Mouse (Mus musculus): ENCODE measurements at regions not wholly inside any gene's neighbourhood (a gene's known extent, or its start where the extent isn't known, plus 50 kb on each side); places are given as distances from the start of the nearest gene placed in this dataset.

DNA sequence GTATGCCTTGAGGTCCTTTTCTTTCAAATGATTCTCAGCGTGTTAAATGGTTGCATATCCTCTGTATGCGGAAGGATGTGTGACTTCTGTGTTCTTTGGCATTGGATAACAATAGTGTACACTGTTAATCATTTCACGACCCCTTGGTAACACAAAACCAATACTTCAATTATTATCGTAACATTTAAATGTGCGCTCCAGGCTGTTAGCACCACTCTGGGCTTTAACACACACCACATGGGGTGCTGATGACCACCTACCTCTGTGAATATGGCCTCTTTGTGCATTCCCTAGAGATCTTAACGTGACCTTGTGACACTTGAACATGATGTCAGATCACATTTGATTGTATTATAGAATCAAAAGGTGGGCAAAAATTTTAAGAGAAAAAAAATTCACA lies 80.2 kb upstream of the Csnka2ip start:
- intact Hi-C loops (cut with DNase I): no loop called here
- DNase-seq (ENCODE audit: low spot score in 2 of 2): no peak

DNA sequence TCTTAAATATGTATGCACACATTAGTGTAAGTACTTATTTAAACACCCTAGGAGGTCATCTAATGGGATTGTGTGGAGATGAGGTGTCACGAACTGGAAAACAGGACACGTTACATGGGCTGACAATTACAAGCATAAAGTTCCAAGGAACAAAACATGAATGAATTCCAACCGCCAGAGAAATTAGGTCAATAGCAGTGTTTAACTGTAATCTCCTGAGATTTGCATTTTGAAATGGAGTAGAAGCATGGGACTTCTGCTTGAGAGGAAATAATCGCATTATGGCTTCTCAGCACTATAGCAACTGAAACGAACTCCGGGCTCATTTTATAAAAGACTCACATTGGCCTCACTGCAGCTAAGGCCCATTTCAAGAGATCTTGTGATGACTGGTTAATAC lies 79.7 kb upstream of the Csnka2ip start:
- intact Hi-C loops (cut with DNase I): no loop called here
- no peak for DNase-seq (ENCODE audit: low spot score in 2 of 2)

DNA sequence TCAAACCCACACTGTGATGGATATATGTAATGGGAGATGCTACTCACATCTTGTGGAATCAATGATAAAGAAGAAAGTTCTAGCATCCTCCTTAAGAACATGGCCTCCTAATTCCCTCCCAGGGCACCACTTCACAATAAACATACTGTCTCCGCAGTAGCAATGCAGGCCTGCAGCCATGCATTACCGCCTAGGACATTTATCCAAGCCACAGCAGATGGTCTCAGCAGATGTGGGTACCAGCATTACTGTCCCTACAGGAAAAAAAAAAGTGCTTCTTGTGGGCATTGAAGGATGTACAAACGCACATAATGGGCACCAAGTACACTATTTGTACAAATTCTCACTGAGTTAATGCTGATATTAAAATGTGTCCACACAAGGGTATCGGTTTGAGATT lies 78.6 kb upstream of the Csnka2ip start:
- DNase-seq (ENCODE audit: low spot score in 2 of 2): no peak
- intact Hi-C loops (cut with DNase I): no loop called here

DNA sequence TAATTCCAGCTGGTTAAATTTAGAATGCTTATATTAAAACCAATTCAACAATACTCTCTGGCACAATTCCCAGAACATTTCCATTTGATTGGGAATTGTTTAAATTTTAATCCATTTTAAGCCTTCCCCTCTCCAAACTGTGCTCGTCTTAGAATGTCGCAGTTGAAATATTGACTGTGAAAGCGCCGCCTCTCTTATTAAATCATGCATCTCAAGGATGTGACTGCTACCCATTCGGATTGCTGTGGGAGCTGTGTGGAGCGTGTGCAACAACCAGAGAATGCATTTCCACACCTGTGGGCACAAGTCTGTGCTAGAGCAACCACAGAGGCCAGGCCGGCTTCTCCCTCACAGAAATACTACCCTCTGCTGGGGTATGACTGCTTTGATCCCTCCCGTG lies 75.1 kb upstream of the Csnka2ip start:
- no peak for DNase-seq (ENCODE audit: low spot score in 2 of 2)
- intact Hi-C loops (cut with DNase I): no loop called here

DNA sequence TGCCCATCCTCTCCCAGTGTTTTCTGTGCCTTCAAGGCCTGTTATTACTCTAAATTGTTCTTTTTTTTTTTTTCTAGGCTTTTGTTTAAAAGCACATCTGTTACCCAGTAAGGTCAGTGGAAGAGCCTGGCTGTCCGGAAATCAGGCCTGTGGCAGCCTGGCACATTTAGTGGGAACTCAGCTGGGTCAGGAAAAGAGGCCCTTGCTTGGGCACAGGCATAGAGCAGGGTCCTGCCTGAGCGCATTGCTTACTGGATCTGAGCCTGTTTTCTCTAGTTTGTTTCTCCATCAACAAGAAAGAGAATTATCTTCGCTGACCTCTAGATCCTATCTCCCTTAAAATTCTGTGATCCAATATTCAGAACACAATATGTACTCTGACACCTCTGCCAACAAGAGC lies 74.7 kb upstream of the Csnka2ip start:
- intact Hi-C loops (cut with DNase I): no loop called here
- peak in 1 of 2 experiments; percentile 1 for DNase-seq (ENCODE audit: low spot score in 2 of 2)

DNA sequence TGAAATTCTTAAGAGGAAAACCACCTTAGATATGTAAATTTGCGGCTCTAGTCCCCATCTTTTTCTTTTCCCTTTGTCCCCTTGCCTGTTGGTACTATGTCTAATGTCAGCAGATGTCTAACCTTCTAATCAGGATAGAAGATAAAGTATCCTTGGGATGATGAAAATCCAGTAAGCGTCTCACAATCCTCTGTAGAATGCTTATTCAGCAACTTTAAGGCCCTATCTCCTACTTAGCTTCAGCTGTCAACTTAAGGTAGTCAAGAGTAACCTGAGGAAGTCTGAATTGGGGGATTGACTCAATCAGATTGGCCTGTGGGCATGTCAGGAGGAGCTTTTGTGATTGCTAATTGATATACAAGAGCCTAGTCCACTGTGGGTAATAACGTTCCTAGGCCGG lies 64.7 kb upstream of the Csnka2ip start:
- intact Hi-C loops (cut with DNase I): no loop called here

More for the DNA sequence above, 64.7 kb upstream of the Csnka2ip start:
- DNase-seq (ENCODE audit: low spot score in 2 of 2): no peak
